Mouse (Mus musculus): Measurements from ENCODE around the gene 1700012B07Rik. TPM values are rescaled to one million over a fixed set of nuclear protein-coding genes. Genes with fewer than 3 reads are reported as not detected.
A peak's percentile ranks its signal among the peaks of the same experiment; 100 is the strongest.

1700012B07Rik gene
- polyA plus RNA-seq, 1 experiment from 2014 or later = not detected

GRCm38 (mm10) chr11:109866537-109867160 is 38.8 kb upstream of the 1700012B07Rik start:
- Histone ChIP-seq H3K9me3 (replicated peaks) (no peaks in the 10 kb centered on the region), H3K36me3 (replicated peaks) (no peaks in the 10 kb centered on the region), H3K4me3 (replicated peaks) (no peak overlapping the region), H3K27ac (replicated peaks) (no peak overlapping the region), H3K27me3 (no peaks in the 10 kb centered on the region), H3K9ac (no peak overlapping the region), H3K4me1 (replicated peaks) (no peaks in the 10 kb centered on the region), H3K4me2 (no peak overlapping the region)
- 56% methylated on average over 11 of the region's 11 CpGs for WGBS (ENCODE audit: insufficient replicate concordance)
- ATAC-seq (ENCODE audit: insufficient read depth) = no peak

GRCm38 (mm10) chr11:109865526-109865925 is 37.7 kb upstream of the 1700012B07Rik start:
- no peak overlapping the region for H3K27ac ChIP-seq (replicated peaks)
- no peak overlapping the region for H3K9ac ChIP-seq
- no peaks in the 10 kb centered on the region for H3K9me3 ChIP-seq (replicated peaks)
- H3K4me3 ChIP-seq (replicated peaks) = no peak overlapping the region
- H3K27me3 ChIP-seq = no peaks in the 10 kb centered on the region
- no peak for ATAC-seq (ENCODE audit: insufficient read depth)
- H3K4me2 ChIP-seq = no peak overlapping the region
- no peaks in the 10 kb centered on the region for H3K36me3 ChIP-seq (replicated peaks)
- 0 out of 2 replicates have a peak, but pooled peaks cover under 1% of the 10 kb centered on the region for H3K4me1 ChIP-seq (replicated peaks)
- whole genome bisulfite sequencing (ENCODE audit: insufficient replicate concordance) = 50% methylated on average over 8 of the region's 8 CpGs

- H3K4me3 ChIP-seq (replicated peaks) = no peak overlapping the region
- no peaks in the 10 kb centered on the region for H3K36me3 ChIP-seq (replicated peaks)
- no peak overlapping the region for H3K4me2 ChIP-seq
- no peaks in the 10 kb centered on the region for H3K9me3 ChIP-seq (replicated peaks)
- H3K27me3 ChIP-seq = no peaks in the 10 kb centered on the region
- WGBS (ENCODE audit: insufficient replicate concordance) = 68% methylated on average over 7 of the region's 7 CpGs
- no peak overlapping the region for H3K27ac ChIP-seq (replicated peaks)
- ATAC-seq (ENCODE audit: insufficient read depth) = no peak
- peaks cover 13% of the 10 kb centered on the region for H3K4me1 ChIP-seq (replicated peaks)
- H3K9ac ChIP-seq = no peak overlapping the region
These were observed 36.1 kb upstream of the 1700012B07Rik start for GRCm38 (mm10) chr11:109863951-109864350.

GRCm38 (mm10) chr11:109863194-109863746 is 35.4 kb upstream of the 1700012B07Rik start:
- Histone ChIP-seq H3K4me1 (replicated peaks) (peaks cover 13% of the 10 kb centered on the region), H3K4me2 (no peak overlapping the region), H3K27me3 (no peaks in the 10 kb centered on the region), H3K36me3 (replicated peaks) (no peaks in the 10 kb centered on the region), H3K27ac (replicated peaks) (no peak overlapping the region), H3K9me3 (replicated peaks) (no peaks in the 10 kb centered on the region), H3K4me3 (replicated peaks) (no peak overlapping the region), H3K9ac (no peak overlapping the region)
- ATAC-seq (ENCODE audit: insufficient read depth) = no peak
- WGBS (ENCODE audit: insufficient replicate concordance) = 61% methylated on average over 9 of the region's 9 CpGs

DNA sequence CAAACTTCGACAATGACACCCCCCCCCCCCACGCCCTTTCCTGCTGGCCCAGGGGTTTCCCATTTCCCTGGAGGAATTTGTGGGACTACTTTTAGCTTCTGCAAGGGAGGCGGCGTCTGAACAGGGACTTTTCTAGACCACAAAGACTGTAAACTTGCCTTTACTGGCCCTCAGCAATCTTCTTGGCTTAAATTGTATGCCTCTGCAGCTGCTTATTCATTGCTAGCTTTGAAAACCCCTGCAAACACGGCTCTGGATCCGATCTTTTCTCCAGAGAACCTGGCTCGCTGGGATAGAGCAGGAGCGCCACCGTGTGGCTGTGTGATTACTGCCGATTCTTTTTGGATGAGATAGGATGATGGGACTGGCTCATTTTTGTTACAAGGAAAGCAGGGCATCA is 32.7 kb upstream of the 1700012B07Rik start:
- H3K9ac ChIP-seq = no peak overlapping the region

GRCm38 (mm10) chr11:109859939-109860469 is 32.2 kb upstream of the 1700012B07Rik start:
- Histone ChIP-seq H3K4me3 (replicated peaks) (peak overlapping the region; percentile 34), H3K27me3 (no peaks in the 10 kb centered on the region), H3K36me3 (replicated peaks) (no peaks in the 10 kb centered on the region), H3K27ac (replicated peaks) (0 out of 2 replicates have a peak overlapping the region, but pooled peaks have one; percentile 33), H3K4me2 (peak overlapping the region; percentile 65), H3K4me1 (replicated peaks) (peaks cover 13% of the 10 kb centered on the region), H3K9ac (no peak overlapping the region), H3K9me3 (replicated peaks) (no peaks in the 10 kb centered on the region)
- peak; percentile 70 for ATAC-seq (ENCODE audit: insufficient read depth)
- WGBS (ENCODE audit: insufficient replicate concordance) = 24% methylated on average over 14 of the region's 14 CpGs

More for the DNA sequence above, 32.7 kb upstream of the 1700012B07Rik start:
- Histone ChIP-seq H3K36me3 (replicated peaks) (no peaks in the 10 kb centered on the region), H3K4me2 (peak overlapping the region; percentile 65), H3K4me3 (replicated peaks) (peak overlapping the region; percentile 34), H3K27ac (replicated peaks) (no peak overlapping the region), H3K27me3 (no peaks in the 10 kb centered on the region), H3K9me3 (replicated peaks) (no peaks in the 10 kb centered on the region), H3K4me1 (replicated peaks) (peaks cover 13% of the 10 kb centered on the region)
- 4% methylated on average over 10 of the region's 10 CpGs for WGBS (ENCODE audit: insufficient replicate concordance)
- peak; percentile 61 for ATAC-seq (ENCODE audit: insufficient read depth)

- Histone ChIP-seq H3K4me1 (replicated peaks) (peaks cover 13% of the 10 kb centered on the region), H3K9ac (no peak overlapping the region), H3K36me3 (replicated peaks) (no peaks in the 10 kb centered on the region), H3K9me3 (replicated peaks) (no peaks in the 10 kb centered on the region), H3K27me3 (no peaks in the 10 kb centered on the region), H3K4me3 (replicated peaks) (no peak overlapping the region), H3K27ac (replicated peaks) (no peak overlapping the region), H3K4me2 (0 out of 2 replicates have a peak overlapping the region, but pooled peaks have one; percentile 65)
- ATAC-seq (ENCODE audit: insufficient read depth) = no peak
- 82% methylated on average over 4 of the region's 4 CpGs for WGBS (ENCODE audit: insufficient replicate concordance)
These were observed 31.6 kb upstream of the 1700012B07Rik start for GRCm38 (mm10) chr11:109859441-109859840.

GRCm38 (mm10) chr11:109857086-109857485 is 29.2 kb upstream of the 1700012B07Rik start:
- Histone ChIP-seq H3K9me3 (replicated peaks) (no peaks in the 10 kb centered on the region), H3K4me2 (no peak overlapping the region), H3K27ac (replicated peaks) (no peak overlapping the region), H3K27me3 (no peaks in the 10 kb centered on the region), H3K36me3 (replicated peaks) (no peaks in the 10 kb centered on the region), H3K4me3 (replicated peaks) (no peak overlapping the region), H3K4me1 (replicated peaks) (peaks cover 13% of the 10 kb centered on the region), H3K9ac (no peak overlapping the region)
- 53% methylated on average over 10 of the region's 10 CpGs for WGBS (ENCODE audit: insufficient replicate concordance)
- ATAC-seq (ENCODE audit: insufficient read depth) = no peak

GRCm38 (mm10) chr11:109854056-109854455 is 26.2 kb upstream of the 1700012B07Rik start:
- Histone ChIP-seq H3K27me3 (no peaks in the 10 kb centered on the region), H3K9me3 (replicated peaks) (no peaks in the 10 kb centered on the region), H3K4me3 (replicated peaks) (no peak overlapping the region), H3K36me3 (replicated peaks) (no peaks in the 10 kb centered on the region), H3K9ac (no peak overlapping the region), H3K4me2 (no peak overlapping the region), H3K27ac (replicated peaks) (no peak overlapping the region), H3K4me1 (replicated peaks) (no peaks in the 10 kb centered on the region; the same call in 1 of the 2 replicates)
- ATAC-seq (ENCODE audit: insufficient read depth) = no peak
- 53% methylated on average over 8 of the region's 8 CpGs for WGBS (ENCODE audit: insufficient replicate concordance)

GRCm38 (mm10) chr11:109853228-109853966 is 25.6 kb upstream of the 1700012B07Rik start:
- no peak overlapping the region for H3K27ac ChIP-seq (replicated peaks)
- no peak overlapping the region for H3K9ac ChIP-seq
- 63% methylated on average over 17 of the region's 17 CpGs for WGBS (ENCODE audit: insufficient replicate concordance)
- H3K9me3 ChIP-seq (replicated peaks) = no peaks in the 10 kb centered on the region
- no peak for ATAC-seq (ENCODE audit: insufficient read depth)
- no peaks in the 10 kb centered on the region for H3K36me3 ChIP-seq (replicated peaks)
- no peak overlapping the region for H3K4me3 ChIP-seq (replicated peaks)
- no peak overlapping the region for H3K4me2 ChIP-seq
- no peaks in the 10 kb centered on the region for H3K27me3 ChIP-seq
- no peaks in the 10 kb centered on the region; the same call in 1 of the 2 replicates for H3K4me1 ChIP-seq (replicated peaks)

GRCm38 (mm10) chr11:109851996-109852395 is 24.1 kb upstream of the 1700012B07Rik start:
- no peak for ATAC-seq (ENCODE audit: insufficient read depth)
- no peaks in the 10 kb centered on the region for H3K27me3 ChIP-seq
- H3K36me3 ChIP-seq (replicated peaks) = no peaks in the 10 kb centered on the region
- H3K4me1 ChIP-seq (replicated peaks) = no peaks in the 10 kb centered on the region; the same call in 1 of the 2 replicates
- no peak overlapping the region for H3K4me2 ChIP-seq
- H3K27ac ChIP-seq (replicated peaks) = no peak overlapping the region
- H3K9ac ChIP-seq = no peak overlapping the region
- H3K9me3 ChIP-seq (replicated peaks) = no peaks in the 10 kb centered on the region
- whole genome bisulfite sequencing (ENCODE audit: insufficient replicate concordance) = 67% methylated on average over 4 of the region's 4 CpGs
- no peak overlapping the region for H3K4me3 ChIP-seq (replicated peaks)

Measured in liver, embryonic 15.5 days (tissue).